Mouse (Mus musculus) neural tube, embryonic 15.5 days (tissue): ENCODE measurements around the gene Usp6nl. TPM values are rescaled to one million over a fixed set of nuclear protein-coding genes. Genes with fewer than 3 reads are reported as not detected.
A peak's percentile ranks its signal among the peaks of the same experiment; 100 is the strongest.

Experiments
- ATAC-seq: fragments of 200-750 bp; cut with Nextera tagmentation; 2 replicates; pipeline ENCODE4 v1.8.0; 2017; ENCODE audit warnings: mild to moderate bottlenecking, moderate TSS enrichment, moderate library complexity; ENCODE audit not compliant: low FRiP score
- H3K27ac ChIP-seq: fragments of 300-500 bp; sonication (generic); replicated peaks from 2 replicates; pipeline ENCODE4 v1.5.1; 2015; ENCODE audit warnings: mild to moderate bottlenecking, inconsistent platforms
- H3K27me3 ChIP-seq: fragments of 300-500 bp; sonication (generic); replicated peaks from 2 replicates; pipeline ENCODE4 v1.6.1; 2015; ENCODE audit warnings: inconsistent platforms
- H3K36me3 ChIP-seq: fragments of 300-500 bp; sonication (generic); 2 replicates; pipeline ENCODE4 v1.6.1; 2015; ENCODE audit warnings: inconsistent platforms
- H3K4me1 ChIP-seq: fragments of 300-500 bp; sonication (generic); 2 replicates; pipeline ENCODE4 v1.6.1; 2015; ENCODE audit warnings: inconsistent platforms
- H3K4me2 ChIP-seq: fragments of 300-500 bp; sonication (generic); 2 replicates; pipeline ENCODE4 v1.6.1; 2015; ENCODE audit warnings: inconsistent platforms, mild to moderate bottlenecking, moderate library complexity
- H3K4me3 ChIP-seq: fragments of 300-500 bp; sonication (generic); replicated peaks from 2 replicates; pipeline ENCODE4 v1.5.1; 2015; ENCODE audit warnings: mild to moderate bottlenecking, inconsistent platforms
- H3K9ac ChIP-seq: fragments of 300-500 bp; sonication (generic); replicated peaks from 2 replicates; pipeline ENCODE4 v1.6.1; 2015; ENCODE audit warnings: mild to moderate bottlenecking, inconsistent platforms
- H3K9me3 ChIP-seq: fragments of 300-500 bp; sonication (generic); replicated peaks from 2 replicates; pipeline ENCODE4 v1.6.1; 2016; ENCODE audit warnings: inconsistent platforms
- WGBS: fragments of 180-500 bp; shearing (Covaris S2); methylation state at CpG from one replicate; pipeline ENCODE4 v1.1.7; 2015; ENCODE audit warnings: mixed read lengths; 5-methylcytosine and 5-hydroxymethylcytosine counted together
- polyA plus RNA-seq: library from polyadenylated mRNA; unstranded; fragments of >200 nt; fragmentation: Nextera tagmentation; extraction: Ambion mirVana; gene quantifications from 2 replicates; pipeline ENCODE4 v1.2.1, GENCODE M21; 2015

The Usp6nl gene
- polyA plus RNA-seq, 1 experiment from 2014 or later, result 6.5 TPM

DNA sequence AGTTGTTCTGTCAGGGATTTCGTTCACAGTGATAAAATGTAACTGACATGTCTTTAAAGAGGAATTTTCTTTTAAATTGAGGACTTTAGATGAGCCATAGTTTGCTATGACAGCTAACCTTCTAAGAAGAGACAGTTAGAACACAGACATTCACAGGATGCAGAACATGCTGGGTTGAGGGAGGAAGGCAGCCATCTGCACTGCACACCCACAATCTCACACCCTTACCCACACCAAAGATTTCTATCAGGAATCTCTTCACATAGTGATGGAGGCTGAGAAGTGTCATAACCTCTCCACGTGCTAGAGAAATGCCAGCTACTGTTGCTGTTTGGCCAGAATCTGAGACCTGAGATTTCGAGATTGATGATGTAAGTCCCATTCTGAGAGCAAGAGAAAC lies 139.8 kb downstream of the Usp6nl start:
- H3K9me3 ChIP-seq, result no peaks in the 10 kb centered on the region
- H3K9ac ChIP-seq, result no peak overlapping the region
- H3K27ac ChIP-seq, result no peak overlapping the region
- no peaks in the 10 kb centered on the region for H3K27me3 ChIP-seq
- H3K36me3 ChIP-seq, result no peaks in the 10 kb centered on the region
- 97% methylated on average over 3 of the region's 3 CpGs for WGBS
- ATAC-seq, result no peak
- H3K4me2 ChIP-seq, result no peak overlapping the region
- H3K4me3 ChIP-seq, result no peak overlapping the region
- peaks cover 17% of the 10 kb centered on the region for H3K4me1 ChIP-seq

GRCm38 (mm10) chr2:6463772-6464661 lies 141.6 kb downstream of the Usp6nl start:
- Histone ChIP-seq H3K27ac (peak overlapping the region; percentile 78), H3K4me3 (no peak overlapping the region), H3K4me2 (peak overlapping the region; percentile 15; the same call in 1 of the 2 replicates), H3K4me1 (peaks cover 14% of the 10 kb centered on the region), H3K36me3 (no peaks in the 10 kb centered on the region), H3K9ac (no peak overlapping the region), H3K9me3 (no peaks in the 10 kb centered on the region), H3K27me3 (no peaks in the 10 kb centered on the region)
- ATAC-seq, result peak; percentile 67; the same call in 1 of the 2 replicates
- 45% methylated on average over 10 of the region's 10 CpGs for WGBS

- H3K27ac ChIP-seq, result no peak overlapping the region
- H3K9me3 ChIP-seq, result no peaks in the 10 kb centered on the region
- WGBS, result 87% methylated on average over 6 of the region's 6 CpGs
- H3K9ac ChIP-seq, result no peak overlapping the region
- no peaks in the 10 kb centered on the region for H3K27me3 ChIP-seq
- H3K4me3 ChIP-seq, result no peak overlapping the region
- H3K36me3 ChIP-seq, result no peaks in the 10 kb centered on the region
- no peak for ATAC-seq
- H3K4me2 ChIP-seq, result no peak overlapping the region
- H3K4me1 ChIP-seq, result peaks cover 14% of the 10 kb centered on the region
Measured at GRCm38 (mm10) chr2:6466396-6466795, 143.9 kb downstream of the Usp6nl start.

DNA sequence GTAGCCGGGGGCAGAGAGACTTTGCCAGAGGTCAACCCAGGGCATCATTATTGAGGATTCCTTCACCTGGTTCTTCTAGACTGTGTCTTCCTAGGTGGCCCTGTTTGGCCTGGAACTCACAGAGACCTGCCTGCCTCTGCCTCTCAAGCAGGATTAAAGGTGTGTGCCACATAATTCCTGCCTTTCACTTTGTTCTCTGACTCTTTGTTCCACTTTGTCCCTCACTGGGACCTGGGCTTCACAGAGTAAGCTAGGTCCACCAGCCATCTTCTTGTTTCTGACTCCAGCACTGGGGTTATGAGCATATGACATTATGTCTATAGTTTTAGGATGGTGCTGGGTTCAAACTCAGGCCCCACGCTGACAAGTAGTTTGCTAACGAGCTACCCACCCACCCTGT lies 144.9 kb downstream of the Usp6nl start:
- Histone ChIP-seq H3K4me3 (no peak overlapping the region), H3K27me3 (no peaks in the 10 kb centered on the region), H3K4me2 (no peak overlapping the region), H3K9ac (no peak overlapping the region), H3K9me3 (no peaks in the 10 kb centered on the region), H3K4me1 (peaks cover 17% of the 10 kb centered on the region), H3K27ac (no peak overlapping the region), H3K36me3 (no peaks in the 10 kb centered on the region)
- WGBS, result 94% methylated on average over 3 of the region's 3 CpGs
- no peak for ATAC-seq

DNA sequence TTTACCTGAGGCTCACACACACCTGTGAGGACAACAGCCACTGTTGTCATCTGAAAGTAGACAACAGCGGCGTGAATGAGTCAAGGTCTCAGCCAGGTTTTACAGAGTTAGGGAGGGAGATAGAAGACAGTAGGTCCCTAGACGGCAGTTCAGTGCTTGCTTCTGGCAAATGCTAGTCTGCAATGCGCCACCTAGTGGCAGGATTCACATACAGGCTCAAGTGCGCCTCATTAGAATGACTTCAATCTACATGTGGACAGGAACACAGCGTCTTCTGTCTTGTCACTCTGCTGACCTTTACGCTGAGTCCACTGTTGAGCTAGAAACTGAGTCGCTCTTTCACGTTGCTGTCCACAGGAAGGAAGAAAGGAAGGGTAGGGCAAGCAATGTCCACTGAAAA lies 146.7 kb downstream of the Usp6nl start:
- Histone ChIP-seq H3K27me3 (no peaks in the 10 kb centered on the region), H3K4me1 (peaks cover 17% of the 10 kb centered on the region), H3K9me3 (no peaks in the 10 kb centered on the region), H3K27ac (no peak overlapping the region), H3K36me3 (no peaks in the 10 kb centered on the region), H3K4me3 (no peak overlapping the region), H3K9ac (no peak overlapping the region), H3K4me2 (no peak overlapping the region)
- 40% methylated on average over 9 of the region's 9 CpGs for whole genome bisulfite sequencing
- no peak for ATAC-seq

DNA sequence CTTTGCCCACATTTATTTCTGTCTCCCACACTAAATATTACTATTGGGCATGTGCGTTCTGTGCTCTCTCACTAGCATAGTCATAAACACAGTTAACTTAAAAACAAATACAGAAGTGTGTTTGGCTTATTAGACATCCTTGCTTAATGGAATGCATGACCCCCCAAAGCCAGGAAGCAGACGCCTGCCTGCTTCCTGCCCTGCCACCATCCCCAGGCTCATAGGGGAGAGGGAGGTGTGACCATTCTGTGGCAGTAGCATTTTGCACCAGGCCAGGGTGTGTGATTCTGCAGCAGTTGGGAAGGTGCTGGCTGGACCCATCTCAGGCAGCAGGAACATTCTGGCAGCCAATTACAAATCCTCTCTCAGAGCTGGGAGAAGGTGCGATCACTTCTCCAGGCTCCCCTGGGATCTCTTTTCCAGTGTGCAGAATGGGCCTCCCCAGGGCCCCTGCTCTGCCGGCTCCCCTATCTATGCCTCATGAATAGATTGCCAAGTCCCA lies 148.7 kb downstream of the Usp6nl start:
- Histone ChIP-seq H3K27ac (0 out of 2 replicates have a peak overlapping the region, but pooled peaks have one; percentile 11), H3K36me3 (no peaks in the 10 kb centered on the region), H3K4me2 (no peak overlapping the region), H3K9ac (no peak overlapping the region), H3K4me3 (no peak overlapping the region), H3K9me3 (no peaks in the 10 kb centered on the region), H3K4me1 (peaks cover 13% of the 10 kb centered on the region), H3K27me3 (no peaks in the 10 kb centered on the region)
- ATAC-seq, result no peak
- 50% methylated on average over 4 of the region's 4 CpGs for WGBS

DNA sequence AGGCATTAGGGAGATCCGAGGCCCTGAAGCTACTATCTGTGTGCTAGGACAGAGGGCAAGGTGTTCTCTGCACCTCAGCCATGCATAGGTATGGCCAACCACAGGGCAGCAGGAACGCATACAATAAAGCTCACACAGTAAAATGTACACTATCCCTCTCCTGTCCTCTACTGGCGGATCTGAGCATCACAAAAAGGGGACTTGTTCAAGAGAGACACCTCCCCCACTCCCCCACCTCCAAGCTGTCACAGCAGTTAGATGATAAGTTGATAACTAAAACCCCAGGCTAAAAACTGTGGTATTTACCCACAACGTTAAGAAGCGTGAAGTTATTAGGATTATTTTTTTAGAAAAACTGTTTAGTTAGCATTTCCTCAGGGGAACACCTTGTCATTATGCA lies 151.4 kb downstream of the Usp6nl start:
- no peaks in the 10 kb centered on the region for H3K9me3 ChIP-seq
- no peak overlapping the region for H3K4me3 ChIP-seq
- 88% methylated on average over 5 of the region's 5 CpGs for WGBS
- H3K9ac ChIP-seq, result no peak overlapping the region
- no peaks in the 10 kb centered on the region for H3K27me3 ChIP-seq
- H3K36me3 ChIP-seq, result no peaks in the 10 kb centered on the region
- ATAC-seq, result no peak
- no peak overlapping the region for H3K27ac ChIP-seq
- H3K4me2 ChIP-seq, result no peak overlapping the region
- peaks cover 18% of the 10 kb centered on the region for H3K4me1 ChIP-seq

DNA sequence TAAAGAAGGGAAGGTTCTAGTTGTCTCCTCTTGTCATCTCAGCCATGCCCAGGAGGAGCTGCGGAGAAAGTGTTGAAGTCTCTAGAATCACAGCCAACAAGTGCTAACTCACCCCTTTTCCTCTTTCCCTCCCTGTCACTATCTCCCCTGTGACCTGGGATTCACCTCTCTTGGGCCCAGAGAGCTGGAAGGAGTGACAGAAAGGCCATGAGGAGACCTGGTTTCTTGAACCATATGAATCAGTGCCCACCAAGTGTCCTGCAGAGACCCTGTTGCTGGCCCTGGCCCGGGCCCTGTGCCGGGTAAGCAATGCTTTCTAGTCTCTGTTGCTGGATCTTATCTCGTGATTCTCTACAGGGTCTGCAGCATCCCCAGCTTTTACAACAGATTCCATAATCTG lies 155.4 kb downstream of the Usp6nl start:
- Histone ChIP-seq H3K27me3 (no peaks in the 10 kb centered on the region), H3K4me1 (peaks cover 18% of the 10 kb centered on the region), H3K4me2 (no peak overlapping the region), H3K27ac (no peak overlapping the region), H3K36me3 (no peaks in the 10 kb centered on the region), H3K9ac (no peak overlapping the region), H3K4me3 (no peak overlapping the region), H3K9me3 (no peaks in the 10 kb centered on the region)
- no peak for ATAC-seq
- WGBS, result 90% methylated on average over 4 of the region's 4 CpGs

GRCm38 (mm10) chr2:6478361-6478965 lies 156.0 kb downstream of the Usp6nl start:
- Histone ChIP-seq H3K4me3 (no peak overlapping the region), H3K36me3 (no peaks in the 10 kb centered on the region), H3K9me3 (no peaks in the 10 kb centered on the region), H3K27me3 (no peaks in the 10 kb centered on the region), H3K4me2 (no peak overlapping the region), H3K4me1 (peaks cover 24% of the 10 kb centered on the region), H3K9ac (no peak overlapping the region), H3K27ac (peak overlapping the region; percentile 63)
- ATAC-seq, result no peak; the same call in 1 of the 2 replicates
- 59% methylated on average over 16 of the region's 16 CpGs for WGBS

- no peak overlapping the region for H3K4me2 ChIP-seq
- peaks cover 29% of the 10 kb centered on the region for H3K4me1 ChIP-seq
Measured at GRCm38 (mm10) chr2:6478966-6479391, 156.5 kb downstream of the Usp6nl start.

GRCm38 (mm10) chr2:6479620-6480019 lies 157.2 kb downstream of the Usp6nl start:
- H3K27me3 ChIP-seq, result no peaks in the 10 kb centered on the region
- H3K4me1 ChIP-seq, result peaks cover 32% of the 10 kb centered on the region
- no peak overlapping the region for H3K27ac ChIP-seq
- H3K9me3 ChIP-seq, result no peaks in the 10 kb centered on the region
- WGBS, result 70% methylated on average over 5 of the region's 5 CpGs
- no peak overlapping the region for H3K9ac ChIP-seq
- H3K4me3 ChIP-seq, result no peak overlapping the region
- no peak overlapping the region for H3K4me2 ChIP-seq
- no peaks in the 10 kb centered on the region for H3K36me3 ChIP-seq
- ATAC-seq, result no peak

More at GRCm38 (mm10) chr2:6478966-6479391, 156.5 kb downstream of the Usp6nl start:
- no peak overlapping the region for H3K4me3 ChIP-seq
- whole genome bisulfite sequencing, result 37% methylated on average over 13 of the region's 13 CpGs
- no peaks in the 10 kb centered on the region for H3K9me3 ChIP-seq
- H3K9ac ChIP-seq, result no peak overlapping the region
- no peaks in the 10 kb centered on the region for H3K36me3 ChIP-seq
- peak overlapping the region; percentile 63 for H3K27ac ChIP-seq
- no peaks in the 10 kb centered on the region for H3K27me3 ChIP-seq
- ATAC-seq, result peak; percentile 42; the same call in 1 of the 2 replicates

GRCm38 (mm10) chr2:6481966-6482365 lies 159.5 kb downstream of the Usp6nl start:
- Histone ChIP-seq H3K27me3 (no peaks in the 10 kb centered on the region), H3K4me2 (no peak overlapping the region), H3K27ac (no peak overlapping the region), H3K4me3 (no peak overlapping the region), H3K9me3 (no peaks in the 10 kb centered on the region), H3K9ac (no peak overlapping the region), H3K36me3 (no peaks in the 10 kb centered on the region), H3K4me1 (peaks cover 32% of the 10 kb centered on the region)
- ATAC-seq, result no peak
- WGBS, result 88% methylated on average over 8 of the region's 8 CpGs
